Mouse (Mus musculus) CH12.LX (cell line): ENCODE measurements around the gene Pml. TPM values are rescaled to one million over a fixed set of nuclear protein-coding genes. Genes with fewer than 3 reads are reported as not detected.

Source experiments
- DNase-seq: peaks from one replicate; pipeline ENCODE4 v3.0.0-alpha.2; 2013; ENCODE audit errors: extremely low read depth
- H3K27ac ChIP-seq: 2 replicates; pipeline ENCODE4 v1.5.1; 2012; ENCODE audit warnings: low read depth, mild to moderate bottlenecking, control low read depth, moderate library complexity; ENCODE audit not compliant: insufficient read depth
- H3K27me3 ChIP-seq: replicated peaks from 2 replicates; pipeline ENCODE3; 2012; ENCODE audit warnings: inconsistent platforms
- H3K36me3 ChIP-seq, 2 experiments: replicated peaks in 1 of 2; 2 replicates each; pipeline versions ENCODE3 to v1.6.1; 2012; ENCODE audit warnings: inconsistent platforms in 1 of 2, low read length in 1 of 2, mild to moderate bottlenecking in 1 of 2, mixed read lengths in 1 of 2, moderate library complexity in 1 of 2; ENCODE audit not compliant: control insufficient read depth in 1 of 2, insufficient read depth in 1 of 2
- H3K4me1 ChIP-seq, 2 experiments: 2 replicates each; pipeline ENCODE4 v1.6.1; 2012; ENCODE audit warnings: inconsistent platforms in 1 of 2, moderate library complexity in 1 of 2; ENCODE audit not compliant: insufficient read depth in 2 of 2, control insufficient read depth in 1 of 2
- H3K4me2 ChIP-seq: 2 replicates; pipeline ENCODE4 v1.6.1; 2012; ENCODE audit warnings: low read depth, mild to moderate bottlenecking, control low read depth; ENCODE audit not compliant: poor library complexity, insufficient read depth, severe bottlenecking
- H3K4me3 ChIP-seq, 3 experiments: fragments of 150-350 bp in 1 of 3; sonication (generic) in 1 of 3; replicated peaks in 1 of 3; 2 replicates each; pipeline versions ENCODE3 to v1.5.1; 2011 to 2012; ENCODE audit warnings: low read depth in 2 of 3, low read length in 2 of 3, mild to moderate bottlenecking in 2 of 3, moderate library complexity in 2 of 3, control low read depth in 1 of 3, improper control_type of control experiment in 1 of 3, inconsistent platforms in 1 of 3, mixed read lengths in 1 of 3; ENCODE audit not compliant: poor library complexity in 1 of 3
- H3K79me2 ChIP-seq: replicated peaks from 2 replicates; pipeline ENCODE4 v1.6.1; 2012; ENCODE audit warnings: mild to moderate bottlenecking, moderate library complexity; ENCODE audit not compliant: control insufficient read depth, poor library complexity, insufficient read depth, severe bottlenecking; ENCODE audit errors: extremely low read depth
- H3K9ac ChIP-seq: 2 replicates; pipeline ENCODE4 v1.6.1; 2012; ENCODE audit warnings: low read depth, mild to moderate bottlenecking, control low read depth, moderate library complexity; ENCODE audit not compliant: insufficient read depth
- H3K9me3 ChIP-seq: replicated peaks from 2 replicates; pipeline ENCODE3; 2012; ENCODE audit warnings: low read length, inconsistent platforms, mixed read lengths
- CHD1 ChIP-seq: IDR thresholded peaks from 2 replicates; pipeline ENCODE4 v1.6.1; 2012; ENCODE audit warnings: low read depth, low read length, improper control_type of control experiment, inconsistent platforms
- CHD2 ChIP-seq: IDR thresholded peaks from 2 replicates; pipeline ENCODE4 v1.6.1; 2011; ENCODE audit warnings: low read length, improper control_type of control experiment
- CTCF ChIP-seq, 2 experiments: IDR thresholded peaks in 1 of 2; conservative IDR thresholded peaks in 1 of 2; 2 replicates each; pipeline ENCODE4 v1.5.1; 2011 to 2012; ENCODE audit warnings: low read depth in 2 of 2, low read length in 2 of 2, improper control_type of control experiment in 1 of 2, inconsistent platforms in 1 of 2, mild to moderate bottlenecking in 1 of 2, moderate library complexity in 1 of 2
- E2F4 ChIP-seq: IDR thresholded peaks from 2 replicates; pipeline ENCODE4 v1.6.1; 2011; ENCODE audit warnings: low read depth, low read length, improper control_type of control experiment; ENCODE audit not compliant: insufficient replicate concordance
- ELF1 ChIP-seq: IDR thresholded peaks from 2 replicates; pipeline ENCODE4 v1.6.1; 2014; ENCODE audit warnings: low read depth, mild to moderate bottlenecking, inconsistent platforms, low read length, improper control_type of control experiment
- ETS1 ChIP-seq: conservative IDR thresholded peaks from 2 replicates; pipeline ENCODE4 v1.6.1; 2012; ENCODE audit warnings: low read depth, mild to moderate bottlenecking, inconsistent platforms, low read length, improper control_type of control experiment, moderate library complexity
- GABPA ChIP-seq: IDR thresholded peaks from 2 replicates; pipeline ENCODE4 v1.6.1; 2012; ENCODE audit warnings: low read depth, low read length, improper control_type of control experiment, inconsistent platforms; ENCODE audit not compliant: insufficient replicate concordance
- HCFC1 ChIP-seq: IDR thresholded peaks from 2 replicates; pipeline ENCODE4 v1.6.1; 2012; ENCODE audit warnings: low read depth, mild to moderate bottlenecking, inconsistent platforms, low read length, improper control_type of control experiment
- JUN ChIP-seq: IDR thresholded peaks from 2 replicates; pipeline ENCODE4 v1.6.1; 2011; ENCODE audit warnings: low read depth, mild to moderate bottlenecking, low read length, improper control_type of control experiment, moderate library complexity; ENCODE audit not compliant: insufficient read depth
- JUND ChIP-seq: conservative IDR thresholded peaks from 2 replicates; pipeline ENCODE4 v1.6.1; 2011; ENCODE audit warnings: low read depth, low read length, improper control_type of control experiment
- KAT2A ChIP-seq: IDR thresholded peaks from 2 replicates; pipeline ENCODE4 v1.6.1; 2012; ENCODE audit warnings: low read length, improper control_type of control experiment, inconsistent platforms; ENCODE audit not compliant: insufficient replicate concordance
- MAFK ChIP-seq: IDR thresholded peaks from 2 replicates; pipeline ENCODE4 v1.6.1; 2011; ENCODE audit warnings: low read length, improper control_type of control experiment; ENCODE audit not compliant: insufficient replicate concordance
- MXI1 ChIP-seq: IDR thresholded peaks from 2 replicates; pipeline ENCODE4 v1.6.1; 2011; ENCODE audit warnings: mild to moderate bottlenecking, low read depth, low read length, improper control_type of control experiment
- NRF1 ChIP-seq: IDR thresholded peaks from 2 replicates; pipeline ENCODE4 v1.6.1; 2014; ENCODE audit warnings: low read depth, mild to moderate bottlenecking, inconsistent platforms, low read length, improper control_type of control experiment, moderate library complexity
- POLR2A ChIP-seq: IDR thresholded peaks from 2 replicates; pipeline ENCODE4 v1.6.1; 2011; ENCODE audit warnings: low read depth, mild to moderate bottlenecking, improper control_type of control experiment, low read length
- POLR2AphosphoS2 ChIP-seq: IDR thresholded peaks from 2 replicates; pipeline ENCODE4 v1.6.1; 2011; ENCODE audit warnings: low read depth, low read length, improper control_type of control experiment
- RAD21 ChIP-seq: IDR thresholded peaks from 2 replicates; pipeline ENCODE4 v1.6.1; 2011; ENCODE audit warnings: low read depth, mild to moderate bottlenecking, low read length, improper control_type of control experiment, moderate library complexity
- RCOR1 ChIP-seq: conservative IDR thresholded peaks from 2 replicates; pipeline ENCODE4 v1.6.1; 2012; ENCODE audit warnings: low read depth, mild to moderate bottlenecking, inconsistent platforms, low read length, improper control_type of control experiment
- SIN3A ChIP-seq: IDR thresholded peaks from 2 replicates; pipeline ENCODE4 v1.6.1; 2012; ENCODE audit warnings: low read length, improper control_type of control experiment, inconsistent platforms
- TBP ChIP-seq: conservative IDR thresholded peaks from 2 replicates; pipeline ENCODE4 v1.6.1; 2011; ENCODE audit warnings: low read depth, low read length, improper control_type of control experiment
- TCF12 ChIP-seq: IDR thresholded peaks from 2 replicates; pipeline ENCODE4 v1.6.1; 2014; ENCODE audit warnings: low read depth, mild to moderate bottlenecking, inconsistent platforms, low read length, improper control_type of control experiment
- UBTF ChIP-seq: IDR thresholded peaks from 2 replicates; pipeline ENCODE4 v1.6.1; 2012; ENCODE audit warnings: low read depth, mild to moderate bottlenecking, inconsistent platforms, low read length, improper control_type of control experiment, moderate library complexity
- USF1 ChIP-seq: IDR thresholded peaks from 2 replicates; pipeline ENCODE4 v1.6.1; 2014; ENCODE audit warnings: low read depth, mild to moderate bottlenecking, inconsistent platforms, low read length, improper control_type of control experiment
- USF2 ChIP-seq: conservative IDR thresholded peaks from 2 replicates; pipeline ENCODE4 v1.6.1; 2011; ENCODE audit warnings: low read depth, low read length, improper control_type of control experiment
- ZKSCAN1 ChIP-seq: IDR thresholded peaks from 2 replicates; pipeline ENCODE4 v1.6.1; 2012; ENCODE audit warnings: low read depth, inconsistent platforms, low read length, improper control_type of control experiment, borderline replicate concordance
- ZMIZ1 ChIP-seq: IDR thresholded peaks from 2 replicates; pipeline ENCODE4 v1.6.1; 2012; ENCODE audit warnings: low read depth, mild to moderate bottlenecking, inconsistent platforms, low read length, improper control_type of control experiment
- ZNF384 ChIP-seq: IDR thresholded peaks from 2 replicates; pipeline ENCODE4 v1.6.1; 2012; ENCODE audit warnings: low read depth, low read length, improper control_type of control experiment, inconsistent platforms
- dilution Hi-C: fragments of 300-500 bp; cut with MboI; formaldehyde crosslinking; loops from 2 replicates; pipeline ENCODE4 v1.14.3; 2020; ENCODE audit warnings: low sequenced_read_pairs; ENCODE audit not compliant: extremely low pct_unique_long_range_greater_than_20kb, extremely low pct_ligation_motif_present
- in situ Hi-C: fragments of 300-500 bp; cut with MboI; formaldehyde crosslinking; loops from 3 replicates; pipeline ENCODE4 v1.14.3; 2019; ENCODE audit warnings: low sequenced_read_pairs, low pct_ligation_motif_present, low pct_unique_long_range_greater_than_20kb, mixed read lengths
- polyA plus RNA-seq: library from polyadenylated mRNA; unstranded; fragments of >175 nt; gene quantifications from 2 replicates; pipeline ENCODE4 v1.2.1, GENCODE M21; 2012; ENCODE audit warnings: low read depth; ENCODE audit not compliant: insufficient read length
- total RNA-seq, 2 experiments: library from RNA; depleted of rRNA; stranded (reverse); fragments of 300-350 nt in 1 of 2; fragments of >200 nt in 1 of 2; gene quantifications; 2 replicates each; pipeline ENCODE4 v1.2.3; 2012 to 2014

The Pml gene
- total and polyA plus RNA-seq, 3 experiments: 8.3 to 56.9 (median 21.2) TPM

DNA sequence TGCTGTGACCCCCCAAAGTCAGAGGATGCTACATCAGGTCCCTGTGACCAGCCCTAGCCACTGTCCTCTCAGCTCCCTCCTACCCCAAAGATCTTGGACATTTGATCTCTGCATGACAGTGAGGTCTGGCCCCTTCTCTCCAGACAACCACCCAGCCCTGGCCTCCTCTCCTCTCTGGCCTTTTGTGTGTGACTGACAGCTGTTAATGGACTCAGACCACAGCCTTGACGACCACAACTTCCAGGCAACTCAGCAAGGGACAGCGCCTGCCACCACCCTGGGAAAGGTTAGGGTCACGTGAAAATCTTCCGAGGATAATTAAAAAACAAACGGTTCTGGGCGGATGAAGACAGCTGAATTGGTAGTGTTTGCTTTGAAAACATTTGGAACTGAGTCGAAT is 44.9 kb upstream of the Pml start:
- Histone ChIP-seq H3K27me3 (peaks cover 11% of the 10 kb centered on the region), H3K4me3 (no peak overlapping the region), H3K4me1 (peaks cover 0 to 4% of the 10 kb centered on the region in 2 experiments; a peak in 1 of 4 replicates), H3K4me2 (no peak overlapping the region), H3K79me2 (no peaks in the 10 kb centered on the region), H3K9ac (no peak overlapping the region), H3K9me3 (no peaks in the 10 kb centered on the region), H3K36me3 (no peaks in the 10 kb centered on the region), H3K27ac (no peak overlapping the region)
- dilution Hi-C loops: no loop called here
- in situ Hi-C loops: no loop called here
- no peak for DNase-seq
- no peak for TF ChIP-seq POLR2A
- TF ChIP-seq USF1: no peak
- TF ChIP-seq KAT2A: no peak
- no peak for TF ChIP-seq USF2
- no peak for TF ChIP-seq ZNF384
- TF ChIP-seq UBTF: no peak
- no peak for TF ChIP-seq CHD2
- no peak for TF ChIP-seq TBP
- no peak for TF ChIP-seq E2F4
- TF ChIP-seq RAD21: no peak
- no peak for TF ChIP-seq ZKSCAN1
- TF ChIP-seq POLR2AphosphoS2: no peak

DNA sequence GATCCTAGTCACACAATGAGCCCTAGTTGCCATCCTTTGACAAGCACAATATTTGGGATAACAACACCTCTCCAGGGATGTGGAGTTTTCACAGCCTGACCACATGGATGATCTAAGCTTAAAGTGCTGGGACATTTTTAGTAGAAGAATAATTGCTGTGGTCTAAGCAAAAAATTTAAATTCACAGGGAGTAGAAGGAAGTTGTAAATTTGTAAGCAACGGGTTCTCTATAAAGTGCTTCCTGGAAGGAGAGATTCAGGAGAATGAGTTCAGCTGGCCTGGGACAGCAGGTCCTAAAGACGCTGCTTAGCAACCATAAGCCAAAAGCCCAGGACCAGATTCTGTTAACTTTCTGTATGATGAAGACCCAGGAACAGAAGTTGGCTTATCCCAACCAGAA is 40.3 kb upstream of the Pml start:
- in situ Hi-C loops (no loop called here), dilution Hi-C loops (no loop called here)
- H3K36me3 ChIP-seq: no peaks in the 10 kb centered on the region
- peaks cover 3 to 9% of the 10 kb centered on the region in 2 experiments; a peak in 3 of 4 replicates for H3K4me1 ChIP-seq
- no peaks in the 10 kb centered on the region for H3K79me2 ChIP-seq
- H3K9ac ChIP-seq: no peak overlapping the region
- H3K27ac ChIP-seq: no peak overlapping the region
- H3K4me3 ChIP-seq: no peak overlapping the region
- TF ChIP-seq SIN3A (no peak), ELF1 (no peak), USF1 (no peak), ZNF384 (no peak), CHD2 (no peak), UBTF (no peak), CTCF (conservative IDR thresholded peaks at IDR 0.05 in 1 of 2, IDR thresholded peaks at IDR 0.05 in 1 of 2; ENCODE audit: low read depth in 2 of 2, low read length in 2 of 2) (no peak)
- no peak overlapping the region for H3K4me2 ChIP-seq
- DNase-seq: no peak
- no peaks in the 10 kb centered on the region for H3K9me3 ChIP-seq
- H3K27me3 ChIP-seq: peaks cover 5% of the 10 kb centered on the region

DNA sequence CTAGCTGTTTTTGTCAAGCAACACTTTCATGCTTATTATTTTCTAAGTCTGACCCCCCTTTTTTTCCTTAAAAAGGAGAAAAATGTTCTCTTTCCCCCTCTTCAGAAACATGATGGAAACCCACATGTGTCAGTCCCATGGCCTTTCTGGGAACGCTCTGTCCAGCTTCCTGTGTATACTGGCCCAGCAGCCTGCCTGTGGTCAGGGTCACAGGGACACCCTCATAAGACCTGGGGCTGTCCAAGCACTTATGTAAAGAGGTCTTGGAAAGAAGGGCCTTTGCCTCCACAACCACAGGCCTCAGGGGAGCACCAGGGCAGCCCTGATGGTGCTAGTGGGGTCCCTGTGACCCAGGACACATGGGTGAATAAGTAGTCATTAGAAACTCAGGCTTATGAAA is 39.5 kb upstream of the Pml start:
- H3K4me3 ChIP-seq: no peak overlapping the region
- H3K79me2 ChIP-seq: no peaks in the 10 kb centered on the region
- H3K9ac ChIP-seq: no peak overlapping the region
- H3K36me3 ChIP-seq: no peaks in the 10 kb centered on the region
- no peak overlapping the region for H3K27ac ChIP-seq
- H3K27me3 ChIP-seq: peaks cover 3% of the 10 kb centered on the region
- H3K4me1 ChIP-seq: peaks cover 3 to 9% of the 10 kb centered on the region in 2 experiments; a peak in 3 of 4 replicates
- H3K9me3 ChIP-seq: no peaks in the 10 kb centered on the region
- dilution Hi-C loops (no loop called here), in situ Hi-C loops (no loop called here)
- H3K4me2 ChIP-seq: no peak overlapping the region
- no peak for DNase-seq
- TF ChIP-seq POLR2A (no peak), JUND (no peak), NRF1 (no peak), TCF12 (no peak), MAFK (no peak), HCFC1 (no peak), SIN3A (no peak), RCOR1 (no peak), ETS1 (no peak), CTCF (conservative IDR thresholded peaks at IDR 0.05 in 1 of 2, IDR thresholded peaks at IDR 0.05 in 1 of 2; ENCODE audit: low read depth in 2 of 2, low read length in 2 of 2) (no peak), MXI1 (no peak), GABPA (no peak), CHD1 (no peak), CHD2 (no peak), JUN (no peak), ZMIZ1 (no peak)
